Mouse (Mus musculus) left cerebral cortex, postnatal 36 days (tissue): ENCODE data around the gene Xpnpep3. TPM values are rescaled to one million over a fixed set of nuclear protein-coding genes. Genes with fewer than 3 reads are reported as not detected.

Experiments
- DNase-seq, 2 experiments: peaks; one replicate each; pipeline ENCODE4 v3.0.0; 2021 to 2022; ENCODE audit warnings: low spot score in 2 of 2, mixed read lengths in 1 of 2
- intact Hi-C: fragments of 180-260 bp; cut with DNase I; formaldehyde crosslinking; loops from one replicate; pipeline ENCODE4 v1.15.1; 2025
- total RNA-seq, 2 experiments: library from RNA; stranded (reverse); gene quantifications; 2 replicates each; pipeline ENCODE4 v1.2.3; 2021

Xpnpep3 gene
- 10 to 100 TPM; 14.2 to 14.4 TPM for total RNA-seq

DNA sequence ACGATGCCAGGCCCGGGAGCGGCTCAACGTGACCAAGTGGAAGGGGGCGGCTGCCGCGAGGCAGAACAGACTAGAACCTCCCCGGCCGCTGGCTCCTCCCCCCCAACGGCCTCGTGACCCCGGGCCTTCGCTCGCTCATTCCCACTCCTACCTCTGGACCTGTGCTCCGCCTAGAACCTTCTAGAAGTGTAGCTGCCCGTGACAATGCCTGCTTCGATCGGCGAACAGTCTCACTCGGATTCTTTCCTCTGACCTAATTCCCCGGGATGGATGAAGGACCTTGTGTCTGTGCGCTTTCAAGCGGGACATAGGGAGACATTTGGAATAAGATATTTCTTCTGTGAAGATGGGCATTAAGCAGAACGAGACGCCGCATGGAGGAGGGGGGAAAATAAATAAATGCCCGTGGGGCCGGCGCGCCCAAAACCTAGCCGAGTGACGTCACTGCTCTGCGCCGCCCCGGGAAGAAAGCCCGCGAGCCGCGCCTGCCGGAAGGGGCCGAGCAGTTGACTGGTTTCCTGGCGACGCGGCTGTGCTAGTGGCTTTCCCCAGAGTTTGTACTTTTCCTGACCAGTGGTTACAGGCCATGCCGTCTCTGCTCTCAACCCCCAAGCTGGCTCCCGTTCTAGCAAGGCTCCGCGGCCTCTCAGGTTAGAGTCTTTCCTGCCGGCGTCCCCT is at the start of gene Xpnpep3, which contains the start of gene St13:
Gene Xpnpep3 (plus strand): TSS at position 501 of the 678 bp plus-strand sequence.
Gene St13 (minus strand): TSS at position 440 of the 678 bp plus-strand sequence.
- intact Hi-C loops: loop anchor here (2.0 to 5.0 kb wide), 2 partner anchors 67 to 188 kb away; partner anchors contain the start of genes Ep300 and Rbx1
- DNase-seq: peak; percentile 96 to 98

DNA sequence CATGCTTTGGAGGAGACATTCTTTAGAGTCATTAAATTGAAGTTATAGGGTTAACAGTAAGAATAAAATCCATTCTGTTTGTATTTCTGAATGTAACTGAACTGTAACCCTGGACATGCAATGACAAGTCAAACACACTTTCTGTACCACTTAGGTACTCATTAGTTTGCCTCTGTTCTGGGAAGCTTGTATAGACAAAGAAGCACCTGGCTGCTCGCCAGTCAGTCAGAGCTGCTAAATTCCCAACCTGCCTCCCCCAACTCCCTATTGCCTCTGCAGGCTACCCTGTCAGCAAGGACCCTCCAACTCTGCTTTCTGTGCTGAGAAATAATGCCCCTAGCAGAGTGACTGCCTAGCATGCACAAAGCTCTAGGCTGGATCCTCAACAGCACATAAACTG is 49.5 kb upstream of the Xpnpep3 start:
- no peak for DNase-seq
- intact Hi-C loops: no loop called here

- DNase-seq: no peak
- intact Hi-C loops: no loop called here
Measured at GRCm38 (mm10) chr15:81352638-81353037, 47.3 kb upstream of the Xpnpep3 start.

GRCm38 (mm10) chr15:81355146-81355761 is 44.7 kb upstream of the Xpnpep3 start:
- DNase-seq: no peak
- intact Hi-C loops: no loop called here

GRCm38 (mm10) chr15:81356946-81357345 is 43.0 kb upstream of the Xpnpep3 start:
- no peak for DNase-seq
- intact Hi-C loops: no loop called here

GRCm38 (mm10) chr15:81358943-81359342 is 41.0 kb upstream of the Xpnpep3 start:
- DNase-seq: no peak
- intact Hi-C loops: no loop called here

- no peak for DNase-seq
- intact Hi-C loops: no loop called here
Measured at GRCm38 (mm10) chr15:81359421-81359820, 40.5 kb upstream of the Xpnpep3 start.

DNA sequence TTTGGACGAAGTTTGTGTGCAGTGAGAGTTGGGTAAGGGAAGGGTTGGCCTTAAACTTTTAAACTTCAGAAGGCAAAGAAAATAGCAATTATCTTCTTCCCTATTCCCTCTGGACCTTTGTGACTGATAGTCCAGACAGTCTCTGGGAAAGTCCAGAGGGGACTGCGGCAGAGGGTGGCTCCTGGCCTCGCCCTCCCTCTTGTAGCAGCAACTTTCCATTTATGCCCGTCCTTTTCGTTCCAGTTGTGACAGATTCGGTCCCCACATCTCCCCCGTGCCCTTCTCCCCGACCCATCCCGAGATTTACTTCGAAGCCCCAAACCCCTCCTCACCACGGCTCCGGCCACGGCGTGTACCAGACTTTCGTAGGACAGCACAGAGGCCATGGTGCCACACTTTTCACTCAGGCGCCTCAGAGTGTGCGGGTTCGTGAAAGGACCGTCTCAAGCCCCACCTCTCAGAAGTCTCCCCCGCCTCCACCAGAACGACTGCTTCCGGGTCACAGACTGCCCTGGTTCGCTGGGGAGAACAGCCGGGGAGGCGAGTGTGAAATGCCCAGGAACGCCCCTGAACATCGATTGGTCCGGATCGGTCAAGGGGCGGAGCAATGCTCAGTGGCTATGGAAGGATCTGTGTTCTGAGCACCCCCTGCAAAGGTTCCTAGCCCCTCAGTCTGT is 39.5 kb upstream of the Xpnpep3 start, which contains the start of gene Slc25a17:
Gene Slc25a17 (minus strand): TSS at position 468 of the 677 bp plus-strand sequence.
- DNase-seq: peak; percentile 90 to 92
- intact Hi-C loops: no loop called here

DNA sequence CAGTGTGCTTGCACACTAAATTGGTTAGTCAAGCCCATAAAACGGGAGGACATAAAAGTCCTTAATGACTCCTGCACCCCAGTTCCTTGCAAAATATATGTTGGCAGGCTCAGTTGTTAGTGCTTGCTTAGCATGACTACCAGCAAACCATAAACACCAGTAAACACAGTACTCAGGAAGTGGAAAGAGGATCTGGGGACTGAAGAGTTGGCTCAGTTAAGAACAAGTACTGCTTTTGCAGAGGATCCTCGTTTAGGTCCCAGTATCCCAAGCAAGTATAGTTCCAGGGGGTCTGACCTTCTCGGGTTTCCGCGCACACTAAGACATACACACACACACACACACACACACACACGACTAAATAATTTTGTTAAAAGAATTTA is 38.9 kb upstream of the Xpnpep3 start:
- no peak for DNase-seq

DNA sequence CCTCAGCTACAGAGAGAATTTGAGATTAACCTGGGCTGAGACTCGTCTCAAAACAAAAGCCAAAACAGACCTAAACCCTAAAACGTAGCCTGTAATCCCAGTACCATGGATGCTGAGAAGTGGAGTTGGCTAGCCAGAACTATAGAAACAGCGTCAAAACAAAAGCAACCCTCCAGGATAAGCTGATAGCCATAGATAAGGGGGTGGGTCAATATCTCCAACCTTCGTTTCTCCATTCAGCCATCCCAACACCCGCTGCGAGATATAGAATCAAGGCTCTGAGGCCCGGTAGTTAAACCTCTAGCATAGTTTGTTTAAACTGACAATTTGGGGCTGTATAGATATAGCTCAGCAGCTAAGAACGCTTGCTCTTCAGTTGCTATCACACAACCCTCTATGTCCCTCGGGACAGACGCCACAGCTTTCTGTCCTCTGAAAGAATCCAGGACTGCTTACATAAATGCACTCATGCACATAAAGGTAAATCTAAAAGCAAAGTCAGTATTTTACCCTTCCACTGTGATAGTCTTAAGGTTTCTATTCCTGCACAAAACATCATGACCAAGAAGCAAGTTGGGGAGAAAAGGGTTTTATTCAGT is 38.4 kb upstream of the Xpnpep3 start:
- intact Hi-C loops: no loop called here

More for the DNA sequence above, 38.9 kb upstream of the Xpnpep3 start:
- intact Hi-C loops: no loop called here

DNA sequence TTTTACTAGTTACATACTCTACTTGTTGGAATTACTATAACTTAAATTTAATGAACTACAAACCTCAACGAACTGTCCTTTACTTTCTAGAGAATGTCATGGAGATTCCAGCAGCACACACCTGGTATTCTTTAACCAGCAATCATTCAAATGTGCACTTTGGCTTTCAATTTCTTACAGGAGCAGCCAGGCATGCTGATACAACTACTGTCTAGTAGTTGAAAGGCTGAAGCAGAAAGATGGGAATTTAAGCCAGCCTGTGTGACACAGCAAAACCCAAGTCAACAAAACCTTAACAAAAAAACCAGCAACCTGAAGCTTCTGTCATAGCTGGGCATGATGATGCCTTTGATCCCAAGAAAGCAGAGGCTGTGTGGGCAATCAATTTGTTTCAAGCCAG is 37.4 kb upstream of the Xpnpep3 start:
- intact Hi-C loops: no loop called here
- no peak for DNase-seq

More for the DNA sequence above, 38.4 kb upstream of the Xpnpep3 start:
- DNase-seq: no peak

- intact Hi-C loops: no loop called here
- DNase-seq: no peak
Measured at GRCm38 (mm10) chr15:81364271-81364670, 35.7 kb upstream of the Xpnpep3 start.

DNA sequence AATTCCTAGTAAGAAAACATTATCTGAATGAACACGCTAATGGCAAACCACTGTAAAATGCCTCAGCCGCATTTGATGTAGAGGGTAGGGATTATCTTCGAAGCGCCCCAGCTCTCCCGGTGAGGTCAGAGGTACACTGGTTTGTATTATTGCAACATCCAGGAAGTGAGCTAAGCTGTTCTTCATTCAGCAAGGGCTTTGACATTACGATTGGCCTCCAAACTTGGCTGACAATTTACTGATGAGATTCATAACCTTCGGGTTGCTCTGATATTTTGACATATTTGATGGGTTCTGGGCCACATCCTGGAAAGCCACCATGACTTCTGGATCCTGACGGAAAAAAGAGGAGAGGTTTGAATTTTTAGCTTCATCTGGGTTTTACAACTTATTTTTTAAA is 34.7 kb upstream of the Xpnpep3 start:
- intact Hi-C loops: no loop called here
- DNase-seq: no peak

- intact Hi-C loops: no loop called here
- DNase-seq: no peak
Measured at GRCm38 (mm10) chr15:81366241-81366640, 33.7 kb upstream of the Xpnpep3 start.

- intact Hi-C loops: no loop called here
- no peak for DNase-seq
Measured at GRCm38 (mm10) chr15:81368601-81369000, 31.3 kb upstream of the Xpnpep3 start.

GRCm38 (mm10) chr15:81370356-81370755 is 29.6 kb upstream of the Xpnpep3 start:
- no peak for DNase-seq
- intact Hi-C loops: no loop called here

- intact Hi-C loops: loop anchor here (5.0 kb wide), 1 partner anchor 248 kb away; no protein-coding TSS in a partner anchor
- no peak for DNase-seq
Measured at GRCm38 (mm10) chr15:81374621-81375020, 25.3 kb upstream of the Xpnpep3 start.

DNA sequence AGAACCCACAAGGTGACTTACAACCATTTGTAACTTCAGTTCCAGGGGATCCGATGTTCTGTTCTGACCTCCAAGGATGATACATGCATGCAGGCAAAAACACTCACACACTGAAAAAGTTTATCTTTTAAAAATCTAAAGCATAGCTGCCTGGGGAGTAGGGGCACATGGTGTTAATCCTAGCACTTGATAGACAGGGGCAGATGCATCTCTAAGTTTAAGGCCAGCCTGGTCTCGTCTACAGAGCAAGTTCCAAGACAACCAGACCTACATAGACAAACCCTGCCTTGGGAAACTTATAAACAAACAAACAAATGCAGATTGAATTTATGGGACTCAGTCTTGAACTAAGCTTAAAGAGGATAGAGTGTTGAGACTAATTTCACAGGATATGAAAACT is 21.1 kb upstream of the Xpnpep3 start:
- intact Hi-C loops: loop anchor here (5.0 kb wide), 1 partner anchor 243 kb away; no protein-coding TSS in a partner anchor
- no peak for DNase-seq

DNA sequence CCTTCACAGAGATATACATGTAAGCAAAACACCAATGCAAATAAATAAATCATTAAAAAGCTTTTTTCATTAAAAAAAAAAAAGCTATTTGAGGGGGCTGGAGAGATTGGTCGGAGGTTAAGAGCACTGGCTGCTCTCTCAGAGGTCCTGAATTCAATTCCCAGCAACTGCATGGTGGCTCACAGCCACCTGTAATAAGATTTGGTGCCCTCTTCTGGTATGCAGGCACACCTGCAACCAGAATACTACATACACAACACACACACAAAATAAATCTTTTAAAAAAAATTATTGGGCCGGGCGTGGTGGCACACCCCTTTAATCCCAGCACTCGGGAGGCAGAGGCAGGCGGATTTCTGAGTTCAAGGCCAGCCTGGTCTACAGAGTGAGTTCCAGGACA is 13.6 kb upstream of the Xpnpep3 start:
- intact Hi-C loops: no loop called here
- no peak for DNase-seq

DNA sequence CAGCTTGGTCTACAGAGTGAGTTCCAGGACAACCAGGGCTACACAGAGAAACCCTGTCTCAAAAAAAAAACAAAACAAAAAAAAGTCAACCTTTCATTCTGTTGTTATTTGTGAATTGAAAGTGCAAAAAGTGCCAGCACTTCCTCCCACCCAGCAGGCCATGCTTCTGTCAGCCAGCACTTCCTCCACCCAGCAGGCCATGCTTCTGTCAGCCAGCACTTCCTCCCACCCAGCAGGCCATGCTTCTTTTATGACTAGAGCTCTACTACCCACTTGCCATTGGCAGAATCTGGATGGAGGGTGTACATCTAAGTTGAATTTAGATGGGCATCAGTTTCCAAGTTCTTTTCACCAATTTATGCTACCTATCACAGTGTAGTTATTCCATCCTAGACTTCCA is 6.9 kb upstream of the Xpnpep3 start:
- intact Hi-C loops: no loop called here
- DNase-seq: peak; percentile 28 to 58
